Mouse (Mus musculus) liver, adult (tissue): ENCODE data around the gene Tnk1.

Experiments used
- GATA4 ChIP-seq: IDR thresholded peaks from 2 replicates; pipeline ENCODE4 v1.6.1; 2014; ENCODE audit warnings: mild to moderate bottlenecking, low read length; ENCODE audit not compliant: insufficient replicate concordance

Gene Tnk1

GRCm38 (mm10) chr11:69803786-69804651, 54.5 kb downstream of the Tnk1 start:
- peak; percentile 12; the same call in 1 of the 2 replicates for TF ChIP-seq GATA4

GRCm38 (mm10) chr11:69803328-69803727, 55.2 kb downstream of the Tnk1 start:
- no peak for TF ChIP-seq GATA4

GRCm38 (mm10) chr11:69802648-69803105, 55.9 kb downstream of the Tnk1 start:
- no peak for TF ChIP-seq GATA4

GRCm38 (mm10) chr11:69801379-69801977, 57.1 kb downstream of the Tnk1 start, which contains the start of gene Fgf11:
Fgf11 (minus strand) TSS chr11:69801857.
- no peak for TF ChIP-seq GATA4
